Mouse (Mus musculus) thymus, postnatal 14 days (tissue): ENCODE results near the gene Trip13.

Experiments used
- DNase-seq: peaks from one replicate; pipeline ENCODE4 v3.0.0; 2021

The Trip13 gene

GRCm38 (mm10) chr13:73886066-73886465, 51.5 kb downstream of the Trip13 start:
- DNase-seq, result no peak

GRCm38 (mm10) chr13:73885656-73886055, 51.9 kb downstream of the Trip13 start:
- no peak for DNase-seq

DNA sequence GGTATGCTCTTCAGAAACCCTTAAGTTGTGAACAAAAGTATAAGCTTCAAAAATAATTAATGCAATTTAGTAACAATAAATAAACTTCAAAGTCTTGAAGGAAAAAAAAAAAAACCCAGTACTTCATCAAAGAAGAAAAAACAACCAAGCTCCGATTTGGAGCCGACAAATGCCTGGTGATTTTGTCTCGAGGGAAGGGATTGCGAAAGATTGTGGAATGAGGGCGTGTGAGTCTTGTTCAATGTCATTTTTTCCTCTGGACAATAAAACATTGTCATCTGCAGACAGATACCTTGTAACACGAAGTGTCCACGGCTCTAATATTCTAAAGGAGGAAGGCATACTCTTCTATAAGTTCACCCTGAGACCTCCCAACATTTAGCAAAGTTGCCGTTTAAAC, 56.2 kb downstream of the Trip13 start:
- no peak for DNase-seq

GRCm38 (mm10) chr13:73879824-73880223, 57.8 kb downstream of the Trip13 start:
- peak; percentile 80 for DNase-seq

DNA sequence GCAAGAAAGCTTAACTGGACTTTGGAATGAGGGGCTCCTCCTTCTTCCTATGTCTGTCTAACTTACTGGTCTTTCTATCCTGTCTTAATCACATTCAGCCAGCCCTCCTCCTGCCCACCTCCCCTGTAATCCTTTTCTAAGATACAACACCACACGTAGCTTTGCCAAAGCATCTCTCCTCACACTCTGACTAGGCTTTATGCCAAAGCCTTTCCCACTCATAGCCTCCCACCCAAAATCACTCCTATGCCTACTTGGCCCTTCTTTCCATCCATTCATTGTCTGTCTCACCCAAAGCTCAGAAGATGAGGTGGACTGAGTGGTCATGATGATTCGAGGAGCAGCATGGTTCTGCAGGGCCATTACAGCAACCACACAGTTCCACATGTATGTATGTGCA, 65.4 kb downstream of the Trip13 start:
- no peak for DNase-seq
